Mouse (Mus musculus) myocyte (in vitro differentiated cells): Measurements from ENCODE around the gene Pacsin3.

Experiments used
- CEBPB ChIP-seq: IDR thresholded peaks from 2 replicates; pipeline ENCODE4 v1.6.1; 2011; ENCODE audit warnings: mild to moderate bottlenecking, moderate library complexity; ENCODE audit not compliant: poor library complexity, insufficient read depth, severe bottlenecking
- E2F4 ChIP-seq: IDR thresholded peaks from one replicate; pipeline ENCODE4 v1.6.1; 2011; ENCODE audit warnings: mild to moderate bottlenecking, control low read depth, moderate library complexity; ENCODE audit not compliant: insufficient read depth
- MAX ChIP-seq: IDR thresholded peaks from one replicate; pipeline ENCODE4 v1.6.1; 2011; ENCODE audit warnings: low read depth, mild to moderate bottlenecking, control low read depth
- MYOD1 ChIP-seq, 3 experiments: IDR thresholded peaks; one replicate each; pipeline ENCODE4 v1.6.1; 2011; ENCODE audit warnings: control low read depth in 2 of 3, low read depth in 2 of 3, mild to moderate bottlenecking in 2 of 3, moderate library complexity in 1 of 3; ENCODE audit not compliant: insufficient read length in 2 of 3, control insufficient read depth in 1 of 3
- MYOG ChIP-seq, 3 experiments: IDR thresholded peaks; one replicate each; pipeline ENCODE4 v1.6.1; 2011; ENCODE audit warnings: control low read depth in 2 of 3, low read depth in 2 of 3, mild to moderate bottlenecking in 2 of 3; ENCODE audit not compliant: insufficient read length in 2 of 3, control insufficient read depth in 1 of 3, insufficient read depth in 1 of 3
- POLR2A ChIP-seq: IDR thresholded peaks from one replicate; pipeline ENCODE4 v1.6.1; 2011; ENCODE audit warnings: low read depth, mild to moderate bottlenecking, control low read depth, moderate library complexity; ENCODE audit not compliant: insufficient read length
- POLR2AphosphoS2 ChIP-seq: IDR thresholded peaks from one replicate; pipeline ENCODE4 v1.6.1; 2011; ENCODE audit warnings: low read depth, control low read depth; ENCODE audit not compliant: insufficient read length
- REST ChIP-seq: IDR thresholded peaks from one replicate; pipeline ENCODE4 v1.6.1; 2011; ENCODE audit warnings: mild to moderate bottlenecking, control low read depth, moderate library complexity; ENCODE audit not compliant: insufficient read depth, insufficient read length
- SRF ChIP-seq: IDR thresholded peaks from one replicate; pipeline ENCODE4 v1.6.1; 2011; ENCODE audit warnings: low read depth; ENCODE audit not compliant: control insufficient read depth, insufficient read length
- TCF12 ChIP-seq: IDR thresholded peaks from one replicate; pipeline ENCODE4 v1.6.1; 2011; ENCODE audit warnings: mild to moderate bottlenecking, control low read depth; ENCODE audit not compliant: poor library complexity, insufficient read depth, severe bottlenecking
- USF1 ChIP-seq: IDR thresholded peaks from one replicate; pipeline ENCODE4 v1.6.1; 2011; ENCODE audit warnings: low read depth, mild to moderate bottlenecking, control low read depth, moderate library complexity

DNA sequence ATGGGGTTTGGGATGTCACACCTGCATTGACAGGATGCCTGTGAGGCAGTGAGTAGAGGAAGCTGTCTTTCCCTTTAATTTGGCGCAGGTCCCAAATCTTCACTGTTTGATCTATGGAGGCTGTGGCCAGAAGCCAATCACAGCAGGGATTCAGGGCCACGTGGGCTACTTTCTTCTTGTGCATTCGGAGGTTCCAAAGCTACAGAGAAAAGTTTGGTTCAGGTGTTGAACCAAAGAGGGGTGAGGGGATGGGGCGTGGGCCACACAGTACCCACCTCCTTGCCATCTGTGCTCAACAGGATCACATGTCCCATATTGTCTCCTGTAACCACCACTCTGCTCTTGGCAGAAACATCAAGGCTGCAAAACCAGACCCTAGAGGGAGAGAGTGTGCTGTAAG is 38.7 kb upstream of the Pacsin3 start:
- no peak for TF ChIP-seq MAX
- no peak for TF ChIP-seq POLR2A
- TF ChIP-seq CEBPB, result no peak
- TF ChIP-seq POLR2AphosphoS2, result no peak
- TF ChIP-seq USF1, result no peak
- no peak for TF ChIP-seq E2F4
- TF ChIP-seq TCF12, result no peak
- no peak for TF ChIP-seq MYOD1 (IDR thresholded peaks at IDR 0.05; ENCODE audit: control insufficient read depth in 1 of 3, insufficient read length in 2 of 3, low read depth in 2 of 3)
- TF ChIP-seq MYOG (IDR thresholded peaks at IDR 0.05; ENCODE audit: control insufficient read depth in 1 of 3, insufficient read depth in 1 of 3, insufficient read length in 2 of 3, low read depth in 2 of 3), result no peak
- no peak for TF ChIP-seq SRF
- no peak for TF ChIP-seq REST
